Mouse (Mus musculus): ENCODE data around the gene U2af1. TPM values are rescaled to one million over a fixed set of nuclear protein-coding genes. Genes with fewer than 3 reads are reported as not detected.

U2af1 gene
- polyA plus RNA-seq (2017; shearing (Covaris generic)) = 281 TPM

DNA sequence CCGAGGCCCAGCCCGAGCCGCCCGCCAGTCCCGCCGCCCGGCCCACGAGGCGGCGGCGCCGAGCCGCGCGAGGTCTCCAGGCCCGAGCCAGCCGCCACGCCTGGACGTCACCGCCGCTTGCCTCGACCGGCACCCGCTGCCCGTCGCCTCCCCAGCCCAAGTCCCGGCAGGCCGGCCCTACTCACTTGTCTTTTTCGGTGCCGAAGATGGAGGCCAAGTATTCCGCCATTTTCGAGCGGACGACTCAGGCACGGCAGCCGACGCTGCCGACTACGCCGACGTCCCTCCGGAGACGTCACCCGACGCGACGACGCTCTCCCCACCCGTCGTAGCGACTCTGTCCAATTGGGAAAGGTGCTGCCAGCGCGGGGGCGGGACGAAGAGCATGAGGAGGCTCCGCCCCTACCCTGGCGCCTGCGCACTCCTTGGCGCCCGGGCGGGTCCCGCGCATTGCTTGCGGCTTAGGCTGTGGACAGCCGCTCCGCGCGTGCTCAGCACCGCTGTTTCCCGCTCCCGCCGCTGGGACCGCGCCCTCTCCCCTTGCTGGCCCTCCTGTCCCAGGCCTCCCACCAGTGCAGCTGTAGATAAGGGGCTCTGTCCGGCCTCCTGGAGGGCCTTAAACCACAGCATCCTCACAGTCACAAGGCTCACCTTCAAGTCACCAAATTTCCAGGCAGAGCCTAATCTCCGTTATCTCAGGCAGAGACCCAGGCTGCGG is at the start of gene U2af1:
U2af1 (minus strand) TSS at position 425 of the 718 bp plus-strand sequence.

GRCm38 (mm10) chr17:31677507-31677906 is 18.8 kb upstream of the U2af1 start, which contains the start of gene Cryaa:
Cryaa (plus strand) TSS chr17:31677807.

DNA sequence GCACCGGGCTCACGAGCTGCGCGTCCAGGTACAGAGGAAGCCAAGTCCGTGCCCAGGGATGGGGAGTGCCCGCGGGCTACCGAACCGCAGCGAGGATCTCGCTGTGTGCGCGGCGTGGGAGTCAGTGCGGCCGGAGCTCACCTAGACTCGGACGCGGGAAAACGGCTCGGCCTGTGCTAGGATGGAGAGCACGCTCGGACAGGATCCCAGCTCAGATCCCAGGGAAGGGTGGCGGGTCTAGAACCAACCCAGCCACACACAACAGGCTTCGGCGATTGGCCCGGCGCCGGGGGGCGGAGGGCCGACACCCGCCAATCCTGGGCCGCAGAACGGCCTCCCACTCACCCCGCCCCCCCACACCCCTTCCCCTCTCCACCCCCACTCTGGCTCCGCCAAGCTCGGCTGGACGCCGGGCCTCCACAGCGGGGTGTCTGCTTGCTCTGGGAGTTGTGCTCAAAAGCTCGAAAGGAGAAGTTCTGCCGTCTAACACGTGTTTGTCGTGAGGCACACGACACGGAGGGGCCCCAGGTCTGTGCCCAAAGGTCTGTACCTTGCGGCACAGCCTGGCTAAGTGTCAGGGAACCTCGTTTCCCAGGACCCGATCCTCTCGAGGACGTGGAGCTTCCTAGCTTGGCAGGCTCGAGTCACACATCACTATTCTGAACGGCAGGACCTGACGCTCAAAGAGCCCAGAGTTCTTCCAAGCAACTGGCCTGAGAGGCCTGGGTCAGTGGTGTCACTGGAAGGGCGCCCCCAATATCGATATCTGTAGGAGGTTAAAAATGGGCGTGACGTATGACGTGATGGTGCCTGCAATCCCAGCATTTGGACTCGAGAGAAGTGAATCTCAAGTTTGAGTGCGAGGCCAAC is 21.5 kb downstream of the U2af1 start, which contains the start of gene Cbs:
Cbs (minus strand) TSS at position 297 of the 870 bp plus-strand sequence.

Other genes starting within 250 kb of the U2af1 start
- gene Wdr4, start 138.9 kb downstream of the U2af1 start, polyA plus RNA-seq (2017; shearing (Covaris generic)) = 37.5 TPM
- gene Ndufv3, start 138.8 kb downstream of the U2af1 start, polyA plus RNA-seq (2017; shearing (Covaris generic)) = 140 TPM
- 81.0 TPM for gene Pknox1, start 94.2 kb downstream of the U2af1 start, polyA plus RNA-seq (2017; shearing (Covaris generic))
- gene Cbs, start 21.7 kb downstream of the U2af1 start, polyA plus RNA-seq (2017; shearing (Covaris generic)) = not detected
- gene Cryaa, start 18.9 kb upstream of the U2af1 start, polyA plus RNA-seq (2017; shearing (Covaris generic)) = not detected
- gene Sik1, start 196.9 kb upstream of the U2af1 start, polyA plus RNA-seq (2017; shearing (Covaris generic)) = 176 TPM

Data from naive thymus-derived CD4-positive, alpha-beta T cell, adult 5 months (primary cell).